Mouse (Mus musculus) megakaryocyte, adult 5-6 weeks (primary cell): ENCODE data around the gene Pnn. TPM values are rescaled to one million over a fixed set of nuclear protein-coding genes. Genes with fewer than 3 reads are reported as not detected.

Experiments used
- ATAC-seq: 2 replicates; pipeline ENCODE4 v1.8.0; 2016; ENCODE audit warnings: mild to moderate bottlenecking, inconsistent platforms; ENCODE audit not compliant: poor library complexity, severe bottlenecking
- total RNA-seq, 2 experiments: library from RNA; stranded (forward) in 1 of 2; stranded (reverse) in 1 of 2; fragments of 153-499, 151-499 nt in 1 of 2; fragments of 221-1000, 200-1000 nt in 1 of 2; gene quantifications; 2 replicates each; pipeline versions ENCODE4 v1.2.3 to v1.2.4; 2015 to 2017

Pnn gene
- total RNA-seq, 2 experiments from 2014 or later: 47.7 to 67.4 TPM

- ATAC-seq: no peak
Measured at GRCm38 (mm10) chr12:59072286-59072685, 5.6 kb downstream of the Pnn start.

- no peak for ATAC-seq
Measured at GRCm38 (mm10) chr12:59074052-59074451, 7.4 kb downstream of the Pnn start.

- no peak for ATAC-seq
Measured at GRCm38 (mm10) chr12:59076996-59077395, 10.3 kb downstream of the Pnn start.

- no peak for ATAC-seq
Measured at GRCm38 (mm10) chr12:59077883-59078282, 11.2 kb downstream of the Pnn start.

GRCm38 (mm10) chr12:59080461-59080860, 13.8 kb downstream of the Pnn start:
- no peak for ATAC-seq

- no peak for ATAC-seq
Measured at GRCm38 (mm10) chr12:59084446-59084845, 17.8 kb downstream of the Pnn start.

GRCm38 (mm10) chr12:59086171-59086570, 19.5 kb downstream of the Pnn start:
- no peak for ATAC-seq

- no peak for ATAC-seq
Measured at GRCm38 (mm10) chr12:59093543-59093942, 26.9 kb downstream of the Pnn start.

GRCm38 (mm10) chr12:59095104-59096025, 28.7 kb downstream of the Pnn start, which contains the start of gene Mia2:
Mia2 (plus strand) TSS chr12:59095799.
- ATAC-seq: no peak

GRCm38 (mm10) chr12:59104771-59105170, 38.1 kb downstream of the Pnn start:
- no peak for ATAC-seq

- ATAC-seq: no peak
Measured at GRCm38 (mm10) chr12:59105914-59106313, 39.2 kb downstream of the Pnn start.

GRCm38 (mm10) chr12:59106491-59106890, 39.8 kb downstream of the Pnn start:
- ATAC-seq: no peak

- ATAC-seq: no peak
Measured at GRCm38 (mm10) chr12:59107926-59108325, 41.2 kb downstream of the Pnn start.

GRCm38 (mm10) chr12:59117184-59117583, 50.5 kb downstream of the Pnn start:
- no peak for ATAC-seq

Other genes starting within 250 kb of the Pnn start
- 17.5 and 21.1 TPM in 2 replicates for gene Sec23a, start 54.9 kb upstream of the Pnn start, total RNA-seq (2015)
- 20.5 and 21.1 TPM in 2 replicates for gene Sec23a, start 54.9 kb upstream of the Pnn start, total RNA-seq (2017)
- 10.1 and 14.3 TPM in 2 replicates for gene Gemin2, start 53.5 kb upstream of the Pnn start, total RNA-seq (2015)
- 9.3 and 10.7 TPM in 2 replicates for gene Gemin2, start 53.5 kb upstream of the Pnn start, total RNA-seq (2017)
- gene Trappc6b, start 5.4 kb upstream of the Pnn start, total RNA-seq (2015): 86.7 and 89.7 TPM in 2 replicates
- 47.0 and 65.2 TPM in 2 replicates for gene Trappc6b, start 5.4 kb upstream of the Pnn start, total RNA-seq (2017)
- 259 and 268 TPM in 2 replicates for gene Mia2, start 28.9 kb downstream of the Pnn start, total RNA-seq (2015)
- 263 and 350 TPM in 2 replicates for gene Mia2, start 28.9 kb downstream of the Pnn start, total RNA-seq (2017)
- 39.6 and 54.6 TPM in 2 replicates for gene Fbxo33, start 152.8 kb downstream of the Pnn start, total RNA-seq (2015)
- 32.0 and 35.7 TPM in 2 replicates for gene Fbxo33, start 152.8 kb downstream of the Pnn start, total RNA-seq (2017)